Mouse (Mus musculus) ES-Bruce4 (cell line): ENCODE data around the gene Olfr71.

ENCODE experiments used
- CTCF ChIP-seq: IDR thresholded peaks from one replicate; pipeline ENCODE4 v1.8.1; 2011; ENCODE audit warnings: low read depth, low read length
- EP300 ChIP-seq: IDR thresholded peaks from 2 replicates; pipeline ENCODE4 v1.6.1; 2011; ENCODE audit warnings: low read depth, low read length; ENCODE audit not compliant: insufficient read depth
- POLR2A ChIP-seq: IDR thresholded peaks from one replicate; pipeline ENCODE4 v1.8.1; 2011; ENCODE audit warnings: low read length; ENCODE audit not compliant: insufficient read depth

DNA sequence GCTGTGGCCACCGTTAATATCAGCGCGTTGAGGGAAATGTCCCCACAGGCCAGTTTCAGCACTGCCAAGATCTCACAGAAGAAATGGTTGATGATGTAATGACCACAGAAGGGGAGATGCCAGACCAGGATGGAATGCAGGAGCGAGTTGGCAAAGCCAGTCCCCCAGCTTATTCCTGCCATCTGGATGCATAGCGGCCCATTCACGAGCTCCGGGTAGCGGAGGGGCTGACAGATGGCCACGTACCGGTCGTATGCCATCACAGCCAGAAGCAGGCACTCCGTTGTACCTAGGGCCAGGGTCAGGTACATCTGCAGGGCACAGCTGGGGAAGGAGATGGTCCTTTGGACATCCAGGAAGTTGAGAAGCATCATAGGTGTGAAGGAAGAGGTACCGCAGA, 13.5 kb downstream of the Olfr71 start:
- no peak for TF ChIP-seq POLR2A
- TF ChIP-seq CTCF, result no peak
- no peak for TF ChIP-seq EP300
